Mouse (Mus musculus) lung, embryonic 14.5 days (tissue): Measurements from ENCODE around the gene Catsperd. TPM values are rescaled to one million over a fixed set of nuclear protein-coding genes. Genes with fewer than 3 reads are reported as not detected.
A peak's percentile ranks its signal among the peaks of the same experiment; 100 is the strongest.
"Not testable (repeated sequence)": the region's sequence is repeated elsewhere in the genome, so short reads cannot be mapped to it uniquely, and the experiment has no call there.

Experiments
- ATAC-seq: fragments of 200-750 bp; cut with Nextera tagmentation; 2 replicates; pipeline ENCODE4 v1.8.0; 2017; ENCODE audit warnings: mild to moderate bottlenecking, moderate TSS enrichment, moderate library complexity; ENCODE audit not compliant: insufficient read depth
- DNase-seq: peaks from one replicate; pipeline ENCODE4 v3.0.0-alpha.2; 2015
- H3K27ac ChIP-seq: fragments of 300-500 bp; sonication (generic); 2 replicates; pipeline ENCODE4 v1.5.1; 2014; ENCODE audit warnings: low read depth, mild to moderate bottlenecking, moderate library complexity
- H3K27me3 ChIP-seq: fragments of 300-500 bp; sonication (generic); 2 replicates; pipeline ENCODE4 v1.6.1; 2014; ENCODE audit warnings: low read length, control low read depth; ENCODE audit not compliant: insufficient read depth
- H3K36me3 ChIP-seq: fragments of 300-500 bp; sonication (generic); 2 replicates; pipeline ENCODE4 v1.6.1; 2014; ENCODE audit warnings: control low read depth; ENCODE audit not compliant: insufficient read depth
- H3K4me1 ChIP-seq: fragments of 300-500 bp; sonication (generic); 2 replicates; pipeline ENCODE4 v1.6.1; 2014; ENCODE audit warnings: antibody characterized with exemption, control low read depth; ENCODE audit not compliant: insufficient read depth
- H3K4me2 ChIP-seq: fragments of 300-500 bp; sonication (generic); 2 replicates; pipeline ENCODE4 v1.6.1; 2014; ENCODE audit warnings: mild to moderate bottlenecking
- H3K4me3 ChIP-seq: fragments of 300-500 bp; sonication (generic); 2 replicates; pipeline ENCODE4 v1.5.1; 2014; ENCODE audit warnings: low read depth, low read length
- H3K9ac ChIP-seq: fragments of 300-500 bp; sonication (generic); 2 replicates; pipeline ENCODE4 v1.6.1; 2014
- H3K9me3 ChIP-seq: fragments of 300-500 bp; sonication (generic); 2 replicates; pipeline ENCODE4 v1.6.1; 2016; ENCODE audit warnings: low read depth, low read length, control low read depth
- CTCF ChIP-seq: IDR thresholded peaks from 2 replicates; pipeline ENCODE4 v1.5.1; 2016; ENCODE audit warnings: antibody characterized with exemption, low read depth
- WGBS: fragments of 180-500 bp; shearing (Covaris S2); extraction: QIAGEN DNeasy Blood & Tissue Kit; methylation state at CpG from one replicate; pipeline ENCODE4 v1.1.7; 2014; 5-methylcytosine and 5-hydroxymethylcytosine counted together
- polyA plus RNA-seq: library from polyadenylated mRNA; unstranded; fragments of >200 nt; fragmentation: Nextera tagmentation; extraction: Ambion mirVana; gene quantifications from 2 replicates; pipeline ENCODE4 v1.2.1, GENCODE M21; 2014

Catsperd gene
- polyA plus RNA-seq, 1 experiment from 2014 or later: 0.57 TPM

DNA sequence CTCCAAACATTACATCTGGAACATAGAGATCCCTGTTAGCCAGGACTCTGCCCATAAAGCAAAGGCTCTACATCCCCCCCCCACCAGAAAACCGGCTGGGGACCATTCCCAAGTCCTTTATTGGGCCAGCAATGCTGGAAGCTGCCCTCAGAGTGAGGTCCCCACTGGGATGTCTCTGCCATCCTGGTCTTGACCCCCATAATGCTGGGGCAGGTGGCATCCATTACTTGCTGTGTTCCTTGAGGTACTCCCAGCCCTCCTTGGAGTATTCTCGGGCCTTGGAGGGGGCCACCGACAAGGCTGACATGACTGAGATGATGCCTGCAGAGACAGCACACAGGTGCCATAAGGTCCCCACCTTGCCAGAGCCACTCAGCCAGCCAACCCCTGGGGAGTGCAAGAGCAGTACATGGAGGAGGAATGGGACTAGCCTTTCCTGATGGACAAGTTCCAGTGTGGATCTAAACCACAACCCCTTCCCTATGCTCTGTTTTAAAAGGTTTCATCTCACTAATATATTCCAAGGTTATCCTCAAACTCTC lies 20.4 kb upstream of the Catsperd start:
- Histone ChIP-seq H3K4me2 (no peak overlapping the region), H3K27ac (no peak overlapping the region), H3K4me1 (peaks cover 10% of the 10 kb centered on the region), H3K4me3 (no peak overlapping the region), H3K27me3 (no peaks in the 10 kb centered on the region), H3K9ac (peak overlapping the region; percentile 73; the same call in 1 of the 2 replicates), H3K36me3 (peaks cover 55% of the 10 kb centered on the region), H3K9me3 (no peaks in the 10 kb centered on the region)
- ATAC-seq: no peak
- DNase-seq: no peak
- TF ChIP-seq CTCF: no peak
- 62% methylated on average over 3 of the region's 3 CpGs for WGBS

DNA sequence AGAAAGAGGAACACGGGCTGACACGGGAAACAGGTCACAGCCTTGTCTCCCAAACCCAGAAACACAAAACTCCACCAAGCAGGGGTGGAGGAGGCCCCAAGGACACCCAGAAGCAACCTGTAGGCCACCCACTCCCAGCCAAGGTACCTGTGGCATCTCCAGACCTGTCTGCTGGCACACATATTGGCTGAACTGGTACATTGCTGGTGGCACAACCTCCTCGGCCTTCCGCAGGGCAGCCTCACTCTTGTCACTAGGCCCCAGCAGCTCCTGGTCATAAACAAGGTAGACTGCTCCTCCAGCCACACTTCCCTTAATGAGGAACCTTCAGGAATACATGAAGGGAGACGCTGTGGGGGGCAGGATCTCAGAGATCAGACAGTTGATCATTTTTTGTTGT lies 19.2 kb upstream of the Catsperd start:
- no peaks in the 10 kb centered on the region for H3K9me3 ChIP-seq
- WGBS: 43% methylated on average over 5 of the region's 5 CpGs

GRCm38 (mm10) chr17:56609452-56610171 lies 18.3 kb upstream of the Catsperd start, which contains the start of gene 2410015M20Rik:
TSS of gene 2410015M20Rik (minus strand) at chr17:56609771.
- peak within 1 kb of the TSS; percentile 63 for H3K4me3 ChIP-seq
- peak within 1 kb of the TSS; percentile 80 for H3K4me2 ChIP-seq
- DNase-seq (peak; percentile 99), ATAC-seq (peak; percentile 88)
- H3K27ac ChIP-seq: peak within 1 kb of the TSS; percentile 78
- H3K4me1 ChIP-seq: peaks cover 13% of the 10 kb centered on the region
- H3K9ac ChIP-seq: peak within 1 kb of the TSS; percentile 73
- H3K27me3 ChIP-seq: no peaks in the 10 kb centered on the region
- H3K9me3 ChIP-seq: no peaks in the 10 kb centered on the region
- H3K36me3 ChIP-seq: peaks cover 42% of the 10 kb centered on the region
- WGBS: under 1% methylated on average over 44 of the region's 44 CpGs
- TF ChIP-seq CTCF: peak; percentile 75

More for the DNA sequence above, 19.2 kb upstream of the Catsperd start:
- peak overlapping the region; percentile 80 for H3K4me2 ChIP-seq
- DNase-seq: no peak
- peaks cover 10% of the 10 kb centered on the region for H3K4me1 ChIP-seq
- no peaks in the 10 kb centered on the region for H3K27me3 ChIP-seq
- ATAC-seq: no peak
- peak overlapping the region; percentile 63 for H3K4me3 ChIP-seq
- H3K27ac ChIP-seq: no peak overlapping the region; the same call in 1 of the 2 replicates
- peaks cover 43% of the 10 kb centered on the region for H3K36me3 ChIP-seq
- H3K9ac ChIP-seq: peak overlapping the region; percentile 73
- no peak for TF ChIP-seq CTCF

- DNase-seq (no peak), ATAC-seq (no peak)
- Histone ChIP-seq H3K27me3 (no peaks in the 10 kb centered on the region), H3K4me2 (no peak overlapping the region), H3K27ac (no peak overlapping the region), H3K9ac (no peak overlapping the region), H3K4me1 (peaks cover 17% of the 10 kb centered on the region), H3K36me3 (peaks cover 42% of the 10 kb centered on the region), H3K4me3 (no peak overlapping the region), H3K9me3 (no peaks in the 10 kb centered on the region)
- TF ChIP-seq CTCF: no peak
- 67% methylated on average over 2 of the region's 2 CpGs for WGBS
Observed at GRCm38 (mm10) chr17:56611323-56611722, 16.6 kb upstream of the Catsperd start.

DNA sequence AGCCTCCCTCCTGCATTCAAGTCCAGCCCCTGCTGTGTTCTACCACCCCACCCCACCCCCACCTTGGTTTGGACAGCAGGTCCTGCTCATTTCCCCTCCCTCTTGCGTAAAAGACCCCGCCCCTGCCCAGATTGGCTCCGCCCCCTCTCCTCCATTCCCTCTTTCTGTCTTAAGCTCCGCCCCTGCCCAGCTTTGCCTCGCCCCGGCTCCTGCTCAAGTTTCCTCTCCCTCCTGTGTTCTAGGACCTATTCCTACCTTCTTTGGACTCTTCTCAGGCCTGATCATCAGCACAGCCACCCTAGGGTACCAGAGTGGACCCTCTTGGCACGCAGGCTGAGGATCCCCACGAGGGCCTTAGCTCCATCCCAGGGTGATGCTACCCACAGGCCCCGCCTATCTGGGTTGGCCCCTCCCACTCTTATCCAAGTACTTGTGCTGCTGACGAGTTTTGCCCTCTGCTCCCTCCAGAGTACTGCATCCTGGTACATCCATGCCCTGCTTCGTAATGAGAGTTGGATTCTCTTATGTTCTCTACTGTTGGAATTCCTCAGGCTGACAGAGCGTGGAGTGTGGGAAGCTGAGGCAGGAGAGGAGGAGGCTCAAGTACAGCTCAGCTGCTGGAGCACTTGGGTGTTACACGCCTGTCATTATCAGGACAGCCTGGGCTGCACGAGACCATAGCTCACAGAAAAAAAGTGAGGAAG lies 15.9 kb upstream of the Catsperd start:
- Histone ChIP-seq H3K9ac (no peak overlapping the region), H3K36me3 (peaks cover 42% of the 10 kb centered on the region), H3K4me3 (no peak overlapping the region), H3K4me2 (peak overlapping the region; percentile 40), H3K9me3 (no peaks in the 10 kb centered on the region), H3K27me3 (no peaks in the 10 kb centered on the region), H3K27ac (no peak overlapping the region), H3K4me1 (peaks cover 17% of the 10 kb centered on the region)
- ATAC-seq: no peak
- peak; percentile 51 for DNase-seq
- WGBS: 12% methylated on average over 14 of the region's 14 CpGs
- TF ChIP-seq CTCF: no peak

- ATAC-seq, H3K4me3 ChIP-seq, DNase-seq, H3K27ac ChIP-seq, H3K9ac ChIP-seq, H3K27me3 ChIP-seq, H3K9me3 ChIP-seq, H3K4me2 ChIP-seq: not testable (repeated sequence)
- 70% methylated on average over 10 of the region's 10 CpGs for WGBS
- peaks cover 17% of the 10 kb centered on the region for H3K4me1 ChIP-seq
- H3K36me3 ChIP-seq: peaks cover 42% of the 10 kb centered on the region
Observed at GRCm38 (mm10) chr17:56612565-56612939, 15.4 kb upstream of the Catsperd start.

GRCm38 (mm10) chr17:56613236-56613844 lies 14.6 kb upstream of the Catsperd start, which contains the start of gene Rpl36:
TSS of gene Rpl36 (plus strand) at chr17:56613416.
- peak within 1 kb of the TSS; percentile 92 for H3K27ac ChIP-seq
- peak within 1 kb of the TSS; percentile 78 for H3K4me3 ChIP-seq
- H3K9me3 ChIP-seq: no peaks in the 10 kb centered on the region
- peak; percentile 95 for TF ChIP-seq CTCF
- peak within 1 kb of the TSS; percentile 98 for H3K4me2 ChIP-seq
- WGBS: under 1% methylated on average over 52 of the region's 52 CpGs
- ATAC-seq (peak; percentile 44), DNase-seq (peak; percentile 97)
- H3K36me3 ChIP-seq: peaks cover 45% of the 10 kb centered on the region
- no peaks in the 10 kb centered on the region for H3K27me3 ChIP-seq
- H3K4me1 ChIP-seq: peaks cover 17% of the 10 kb centered on the region
- peak within 1 kb of the TSS; percentile 91 for H3K9ac ChIP-seq

- not testable (repeated sequence) for DNase-seq, H3K27me3 ChIP-seq, H3K9me3 ChIP-seq, ATAC-seq
- H3K4me3 ChIP-seq: peak overlapping the region; percentile 78
- peak overlapping the region; percentile 91 for H3K9ac ChIP-seq
- peaks cover 12% of the 10 kb centered on the region for H3K4me1 ChIP-seq
- H3K27ac ChIP-seq: peak overlapping the region; percentile 92
- H3K36me3 ChIP-seq: peaks cover 50% of the 10 kb centered on the region
- peak overlapping the region; percentile 98 for H3K4me2 ChIP-seq
- 3% methylated on average over 26 of the region's 26 CpGs for WGBS
Observed at GRCm38 (mm10) chr17:56613893-56614292, 14.1 kb upstream of the Catsperd start.
